Mouse (Mus musculus) G1E-ER4 (cell line): ENCODE data around the gene C2cd4b. TPM values are rescaled to one million over a fixed set of nuclear protein-coding genes. Genes with fewer than 3 reads are reported as not detected.

Source experiments
- GATA1 ChIP-seq: IDR thresholded peaks from one replicate; pipeline ENCODE4 v1.8.0; 2012; ENCODE audit warnings: low read length, inconsistent platforms
- polyA plus RNA-seq: library from polyadenylated mRNA; stranded (reverse); fragments of >175 nt; gene quantifications from 2 replicates; pipeline ENCODE4 v1.2.3, GENCODE M21; 2012

C2cd4b gene
- polyA plus RNA-seq, 1 experiment, result not detected

DNA sequence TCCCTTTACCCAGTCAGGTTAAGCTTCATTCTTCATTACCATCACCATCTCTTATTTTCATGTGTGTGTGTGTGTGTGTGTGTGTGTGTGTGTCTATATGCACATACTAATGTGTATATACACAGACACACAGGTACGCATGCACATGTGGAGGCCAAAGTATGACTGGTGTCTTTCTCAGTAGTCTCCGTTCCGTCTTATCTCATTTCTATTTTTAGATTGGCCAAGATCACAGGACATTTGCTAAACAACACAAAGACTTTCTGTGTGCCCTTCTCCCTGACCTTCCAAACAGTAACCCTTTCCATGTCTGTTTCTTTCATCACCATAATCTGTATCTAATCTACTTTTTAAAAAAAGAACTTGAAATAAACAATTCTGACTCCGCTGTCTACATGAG, 7.2 kb downstream of the C2cd4b start:
- TF ChIP-seq GATA1, result no peak

DNA sequence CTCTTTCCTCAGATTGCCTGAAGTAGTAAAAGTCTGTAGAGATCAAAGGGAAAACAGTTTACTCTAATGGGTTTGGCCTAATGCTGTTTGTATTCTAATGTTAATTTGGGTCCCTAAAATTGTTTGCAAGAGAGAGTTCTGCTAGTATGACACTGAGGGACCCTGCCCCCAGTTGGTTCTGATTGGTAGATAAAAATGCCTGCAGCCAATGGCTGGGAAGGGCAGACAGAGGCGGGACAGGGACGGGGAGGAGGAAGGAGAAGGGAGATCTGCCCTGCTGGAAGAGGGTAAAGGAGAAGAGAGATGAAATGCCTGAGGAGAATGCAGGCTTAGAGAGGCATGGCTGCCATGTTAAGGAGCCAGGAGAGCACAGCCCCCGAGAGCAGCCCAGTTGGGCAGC, 7.7 kb downstream of the C2cd4b start:
- TF ChIP-seq GATA1, result no peak

DNA sequence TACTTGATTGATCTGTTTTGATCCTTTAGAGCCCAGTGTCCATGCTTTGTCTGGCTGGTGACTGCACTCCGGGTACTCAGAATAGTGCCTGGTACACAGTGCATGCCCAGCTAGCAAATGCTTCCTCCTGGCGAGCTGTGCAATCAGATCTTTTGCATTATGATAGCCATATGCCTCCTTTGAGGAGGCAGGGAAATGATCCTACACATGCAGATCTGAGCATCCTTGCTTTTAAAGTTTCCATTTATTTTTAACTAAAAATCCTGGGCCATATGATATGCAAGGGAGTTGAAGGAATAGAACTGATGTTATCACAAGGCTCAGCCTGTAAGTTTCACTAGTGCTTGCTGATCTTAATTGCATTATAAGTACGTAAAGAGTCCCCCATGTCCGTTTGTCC, 9.6 kb downstream of the C2cd4b start:
- no peak for TF ChIP-seq GATA1

DNA sequence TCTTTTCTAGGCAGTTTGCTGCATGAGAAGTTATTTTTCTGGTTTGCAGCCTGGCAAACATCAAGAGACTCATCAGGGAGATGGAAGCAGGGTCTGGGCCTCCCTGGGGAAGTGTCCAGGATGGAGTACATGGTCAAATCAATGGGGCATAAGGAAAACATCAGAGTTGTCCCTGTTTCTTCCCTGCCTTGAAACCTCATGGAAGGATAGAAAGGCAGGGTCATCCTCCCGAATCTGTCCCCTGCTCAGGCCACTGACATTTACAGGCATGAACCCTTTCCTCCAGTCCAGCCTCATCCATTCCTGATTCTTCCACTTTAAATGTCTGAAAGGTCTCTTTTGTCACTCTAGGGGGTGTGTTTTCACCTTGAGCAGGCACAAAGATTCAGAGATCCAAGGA, 10.2 kb downstream of the C2cd4b start:
- TF ChIP-seq GATA1, result no peak

DNA sequence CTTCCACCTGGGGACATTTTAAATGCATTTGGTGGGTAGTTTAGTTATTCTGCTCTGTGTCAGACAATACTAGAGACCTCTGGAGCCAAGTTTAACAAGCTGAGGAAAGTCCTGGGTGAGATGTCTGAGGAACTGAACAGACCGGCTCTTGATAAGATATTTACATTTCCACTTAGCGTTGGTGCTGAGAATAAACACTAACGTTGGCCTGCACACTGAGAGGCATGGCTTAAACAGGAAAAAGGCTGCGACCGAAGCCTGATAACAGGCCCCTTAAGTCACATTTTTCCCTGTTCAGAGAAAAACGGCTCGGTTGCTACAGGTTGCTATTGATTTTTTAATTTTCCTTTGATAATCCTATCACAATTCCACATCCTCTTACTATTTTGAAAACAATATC, 12.1 kb downstream of the C2cd4b start:
- no peak for TF ChIP-seq GATA1

DNA sequence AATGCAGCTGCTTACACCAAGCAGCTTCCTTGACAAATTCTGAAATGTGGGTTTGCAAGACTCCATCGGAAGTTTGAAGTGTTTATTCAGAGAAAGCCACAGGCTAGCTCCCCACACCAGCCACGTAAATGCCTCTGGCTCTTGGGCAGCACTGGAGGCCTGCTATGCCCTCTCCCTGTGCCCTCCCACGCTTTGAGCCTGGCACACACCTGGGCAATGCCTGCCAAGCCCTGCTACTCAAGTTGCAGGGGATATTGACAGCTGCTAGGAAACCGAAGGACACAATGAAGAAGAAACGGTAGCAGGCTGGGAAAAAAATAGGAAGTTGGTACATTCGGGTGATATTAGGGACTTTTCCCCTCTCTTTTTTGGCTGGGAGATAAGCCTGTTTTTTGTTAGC, 15.0 kb downstream of the C2cd4b start:
- TF ChIP-seq GATA1, result no peak

DNA sequence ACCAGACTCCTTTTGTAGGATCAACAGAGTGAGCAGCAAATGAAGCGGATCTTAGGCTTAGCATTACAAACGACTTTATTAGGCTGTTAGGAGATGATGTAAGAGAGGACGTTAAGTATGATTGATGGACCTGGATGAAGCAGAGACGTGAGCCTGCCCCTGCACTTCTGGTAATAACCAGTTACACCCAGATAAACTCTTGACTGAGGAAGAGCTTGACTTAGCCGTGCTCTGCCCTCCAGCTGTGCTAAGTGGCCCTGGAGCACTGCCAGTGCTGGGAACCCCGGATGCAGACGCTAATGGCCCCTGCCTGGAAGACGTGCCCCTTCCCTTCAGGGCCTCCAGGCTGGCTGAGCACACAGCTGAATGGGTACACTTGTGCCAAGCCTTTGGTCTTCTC, 19.3 kb downstream of the C2cd4b start:
- no peak for TF ChIP-seq GATA1

DNA sequence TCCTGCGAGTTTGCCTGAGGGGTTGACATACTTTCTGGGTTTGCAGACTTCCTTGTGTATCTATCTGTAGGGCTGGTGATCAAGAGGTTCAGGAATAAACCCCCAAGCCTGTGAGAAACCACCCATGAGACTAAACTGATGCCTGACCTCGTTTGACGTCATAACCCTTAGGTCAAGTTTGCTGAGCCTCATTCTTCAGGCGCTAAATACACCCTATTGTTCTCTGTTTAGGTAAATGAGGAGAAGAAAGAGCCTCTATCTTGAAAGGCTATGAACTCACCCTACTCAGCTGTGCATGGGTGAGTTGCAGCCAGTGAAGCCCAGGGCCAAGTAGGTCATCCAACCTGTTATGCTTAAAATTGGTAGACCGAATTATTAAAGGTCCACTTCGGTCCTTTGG, 23.5 kb downstream of the C2cd4b start:
- TF ChIP-seq GATA1, result no peak

DNA sequence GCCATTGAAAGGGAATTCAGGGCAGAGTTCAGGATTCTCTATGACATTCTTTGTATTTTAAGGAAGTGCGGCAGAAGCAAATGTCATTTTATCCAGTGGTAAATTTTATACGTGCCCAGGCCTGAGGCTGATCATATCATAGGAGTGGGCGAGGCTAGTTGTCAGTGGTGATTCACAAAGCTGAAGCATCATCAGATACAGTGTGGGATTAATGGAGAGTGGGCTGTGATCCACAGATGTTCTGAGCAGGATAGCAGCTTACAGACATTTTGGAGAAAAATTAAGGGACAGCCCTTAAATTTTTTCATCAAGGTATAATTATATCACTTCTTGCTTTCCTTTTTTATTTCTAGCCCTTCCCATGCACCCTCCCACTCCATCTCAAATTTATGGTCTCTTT, 24.2 kb downstream of the C2cd4b start:
- TF ChIP-seq GATA1, result no peak

DNA sequence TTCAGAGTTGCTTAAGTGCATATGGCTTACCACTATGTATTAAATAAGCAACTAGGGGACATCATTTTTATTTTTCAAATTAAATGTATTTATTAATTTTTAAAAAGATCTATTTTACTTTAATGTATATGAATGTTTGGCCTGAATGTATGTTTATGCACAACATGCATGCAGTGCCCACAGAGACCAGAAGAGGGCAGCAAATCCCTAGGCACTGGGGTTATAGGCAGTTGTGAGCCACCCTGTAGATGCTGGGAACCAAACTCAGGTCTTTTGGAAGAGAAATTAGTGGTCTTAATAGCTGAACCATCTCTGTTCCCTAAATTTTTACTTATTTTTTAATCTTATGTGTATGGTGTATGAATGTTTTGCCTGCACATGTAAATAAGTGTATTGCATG, 24.7 kb downstream of the C2cd4b start:
- no peak for TF ChIP-seq GATA1

DNA sequence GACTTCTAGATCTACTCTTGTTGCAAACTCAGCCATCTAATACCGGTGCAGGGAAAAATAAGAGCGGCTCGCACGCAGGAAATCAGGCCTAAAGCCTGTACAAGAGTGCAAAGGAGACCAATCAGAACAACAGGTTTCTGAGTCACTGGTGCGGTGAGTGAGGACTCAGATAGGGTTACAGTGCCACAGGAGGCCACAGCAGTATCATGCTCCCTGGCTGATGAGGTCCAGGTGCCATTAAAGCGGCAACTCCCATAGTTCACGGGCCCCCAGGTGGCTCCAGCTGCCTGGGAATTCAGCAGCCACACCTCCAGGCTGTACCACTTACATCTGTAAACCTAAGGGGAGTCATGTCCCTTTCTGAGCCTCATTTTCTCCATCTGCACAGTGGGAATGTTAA, 27.1 kb downstream of the C2cd4b start:
- no peak for TF ChIP-seq GATA1

DNA sequence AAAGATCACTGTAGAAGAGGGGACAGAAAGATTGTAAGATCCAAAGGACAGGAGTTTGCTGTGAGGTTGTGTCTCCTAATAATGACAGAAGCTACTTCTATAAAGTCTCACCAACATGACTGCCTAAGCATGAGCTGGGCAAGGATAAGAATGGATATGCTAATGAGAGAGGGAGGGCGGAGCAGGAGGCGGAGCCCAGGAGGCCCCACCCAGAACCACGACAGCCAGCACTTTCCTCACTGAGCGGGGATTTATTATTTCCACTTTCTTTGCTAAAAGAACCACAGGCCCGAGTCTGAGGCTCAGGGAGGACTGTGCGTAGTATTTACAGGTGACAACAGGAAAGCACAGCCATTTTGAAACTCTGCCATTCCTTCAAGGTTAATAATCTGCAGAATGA, 28.4 kb downstream of the C2cd4b start:
- no peak for TF ChIP-seq GATA1

DNA sequence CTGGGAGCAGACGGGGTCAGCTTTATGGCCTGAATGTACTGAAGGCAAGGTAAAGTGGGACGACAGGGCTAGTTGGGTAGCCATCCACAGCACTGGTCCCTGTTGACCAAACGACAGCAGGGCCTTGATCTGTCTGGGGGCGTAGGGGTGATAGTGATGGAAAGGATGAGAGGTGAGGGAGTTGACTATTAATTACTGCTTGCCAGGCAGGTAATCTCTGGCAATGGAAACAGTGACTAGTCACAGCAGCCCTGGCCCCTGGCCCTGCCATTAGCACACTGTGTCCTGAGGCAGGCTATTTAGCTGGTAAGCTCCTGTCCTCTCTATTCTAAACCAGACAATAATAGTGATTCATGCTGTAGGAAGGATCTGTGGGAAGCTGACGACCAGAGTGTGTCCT, 33.2 kb downstream of the C2cd4b start:
- TF ChIP-seq GATA1, result no peak

DNA sequence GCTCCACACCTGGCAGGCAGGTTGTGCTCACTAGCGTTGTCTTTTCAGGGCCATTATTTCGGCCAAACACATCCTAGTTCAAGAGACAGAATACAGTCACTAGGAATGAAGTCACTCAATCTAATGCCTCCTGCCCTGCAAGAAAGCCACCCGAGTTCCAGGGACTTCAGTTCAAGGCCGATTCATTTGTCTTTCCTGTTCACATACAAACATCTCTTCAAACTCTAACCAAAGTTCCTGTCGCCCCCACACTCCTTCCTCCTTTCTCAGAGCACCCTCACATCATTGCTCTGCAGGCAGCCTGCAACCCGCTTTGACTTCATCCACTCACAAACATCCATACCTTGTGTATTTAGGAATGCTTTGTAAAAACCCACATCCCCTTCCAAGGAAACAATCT, 34.3 kb downstream of the C2cd4b start:
- TF ChIP-seq GATA1, result no peak

DNA sequence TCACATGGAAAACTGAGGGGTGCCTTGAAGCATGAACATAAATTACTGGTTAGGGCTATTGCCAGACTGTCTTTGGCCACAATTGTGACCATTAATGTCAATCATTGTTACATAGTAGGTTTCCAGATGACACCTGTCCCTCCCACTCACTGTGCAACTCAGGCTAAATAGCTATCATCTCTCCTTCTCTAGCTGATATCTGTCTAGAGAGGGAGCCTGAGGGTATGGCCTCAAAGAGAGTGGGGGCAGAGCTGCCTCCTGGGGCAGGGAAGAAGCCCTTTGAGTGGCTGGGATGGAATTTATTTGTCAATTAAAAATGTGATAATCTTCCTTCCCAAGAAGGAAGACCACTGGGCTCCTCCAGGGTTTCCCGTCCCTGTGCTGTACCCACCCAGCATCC, 35.0 kb downstream of the C2cd4b start:
- no peak for TF ChIP-seq GATA1

DNA sequence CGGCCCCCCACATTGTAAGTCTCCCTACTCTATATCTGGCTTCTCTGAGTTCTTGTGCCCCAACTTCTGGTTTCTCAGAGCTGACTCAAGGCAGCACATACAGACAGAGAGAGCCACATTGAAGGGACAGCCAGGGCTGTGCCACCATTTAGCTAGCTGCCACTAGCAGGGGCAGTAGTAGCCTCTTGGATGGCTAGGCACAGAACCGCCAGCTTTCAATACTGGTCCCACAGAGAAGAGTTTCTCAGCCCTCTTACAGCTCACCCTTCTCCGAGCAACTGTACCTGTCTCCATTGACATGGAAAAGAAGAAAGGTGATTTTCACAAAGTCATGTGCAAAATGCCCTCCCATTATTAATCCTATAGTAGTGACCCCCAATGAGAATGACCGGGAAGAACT, 35.4 kb downstream of the C2cd4b start:
- TF ChIP-seq GATA1, result no peak

DNA sequence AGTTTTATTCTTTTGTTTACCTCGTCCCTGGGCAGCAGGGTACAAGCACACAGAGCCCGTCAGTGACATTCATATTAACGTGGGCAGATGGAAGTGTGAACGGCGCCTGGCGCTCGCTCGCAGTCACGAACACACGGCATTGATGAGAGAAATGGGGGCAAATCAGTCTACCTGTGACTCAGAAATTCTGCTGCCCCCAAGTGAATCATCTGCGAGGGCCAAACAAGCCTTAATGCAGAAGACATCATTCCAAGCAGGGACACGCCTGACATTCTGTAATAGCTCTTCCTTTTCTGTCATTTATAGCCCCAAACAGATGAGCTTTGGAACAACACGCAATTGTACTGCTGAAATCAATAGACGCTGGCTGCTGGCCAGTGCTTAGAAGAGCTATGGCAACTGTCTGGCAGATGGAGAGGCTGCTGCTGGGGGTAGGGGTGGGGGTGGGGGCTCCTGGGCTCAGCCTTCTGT, 36.0 kb downstream of the C2cd4b start:
- no peak for TF ChIP-seq GATA1

DNA sequence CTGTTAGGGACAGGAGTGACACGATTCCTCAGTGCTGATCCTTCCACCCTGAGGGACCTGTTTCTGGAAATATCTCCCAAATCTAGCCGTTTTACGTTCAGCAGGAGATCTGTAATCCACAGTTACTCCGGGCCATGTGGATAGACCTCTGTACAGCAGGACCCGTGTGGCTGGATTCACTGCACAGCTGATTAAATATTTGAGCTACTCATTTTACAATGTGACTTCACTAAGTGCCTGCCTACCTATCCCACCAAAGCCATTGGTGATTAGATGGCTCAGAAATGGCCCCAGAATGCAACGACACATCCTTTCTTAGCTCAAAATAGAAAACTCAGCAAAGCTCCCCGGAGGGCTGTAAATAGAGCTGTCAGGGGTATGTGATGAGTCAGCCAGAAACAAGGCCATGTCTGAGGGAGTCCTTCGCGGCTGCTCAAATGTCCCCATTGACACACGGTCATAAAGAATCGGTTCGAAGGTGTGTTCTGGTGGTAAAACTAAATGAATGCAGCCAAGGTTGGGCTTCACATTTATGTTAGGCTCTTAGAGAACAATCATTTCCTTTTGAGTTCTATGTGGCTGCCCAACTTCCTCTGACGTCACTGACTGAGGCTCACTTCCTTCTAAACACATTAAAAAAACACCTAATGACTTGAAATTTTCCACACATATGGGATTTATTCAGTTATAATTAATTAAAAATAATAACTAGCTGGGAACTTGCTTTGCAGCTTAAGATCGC, 40.0 kb downstream of the C2cd4b start:
- no peak for TF ChIP-seq GATA1
